Mouse (Mus musculus) lung, adult 2 months (tissue): Measurements from ENCODE around the gene Commd4. TPM values are rescaled to one million over a fixed set of nuclear protein-coding genes. Genes with fewer than 3 reads are reported as not detected.

Source experiments
- DNase-seq: peaks from one replicate; pipeline ENCODE4 v3.0.0; 2022
- H3K4me1 ChIP-seq: fragments of 200-500 bp; 2 replicates; pipeline ENCODE4 v1.6.1; 2011; ENCODE audit warnings: low read length; ENCODE audit not compliant: control insufficient read depth, insufficient read depth
- H3K4me3 ChIP-seq: fragments of 200-500 bp; replicated peaks from 2 replicates; pipeline ENCODE3; 2011; ENCODE audit warnings: low read depth, mild to moderate bottlenecking, control low read depth, low read length; ENCODE audit errors: extremely low read depth
- CTCF ChIP-seq: fragments of 200-500 bp; IDR thresholded peaks from 2 replicates; pipeline ENCODE4 v1.5.1; 2011; ENCODE audit warnings: mild to moderate bottlenecking, low read length, control low read depth; ENCODE audit not compliant: insufficient read depth
- POLR2A ChIP-seq: fragments of 200-500 bp; IDR thresholded peaks from 2 replicates; pipeline ENCODE4 v1.6.1; 2011; ENCODE audit warnings: low read depth, mild to moderate bottlenecking, control low read depth, low read length, borderline replicate concordance; ENCODE audit errors: extremely low read depth
- WGBS: fragments of 180-500 bp; shearing (Covaris S2); methylation state at CpG from one replicate; pipeline ENCODE4 v1.1.7; 2018; 5-methylcytosine and 5-hydroxymethylcytosine counted together
- polyA plus RNA-seq: library from polyadenylated mRNA; depleted of rRNA; stranded (reverse); fragments of >200 nt; gene quantifications from 2 replicates; pipeline ENCODE4 v1.2.3, GENCODE M21; 2012; rRNA removed

Gene Commd4
- polyA plus RNA-seq, 1 experiment: 137 TPM

DNA sequence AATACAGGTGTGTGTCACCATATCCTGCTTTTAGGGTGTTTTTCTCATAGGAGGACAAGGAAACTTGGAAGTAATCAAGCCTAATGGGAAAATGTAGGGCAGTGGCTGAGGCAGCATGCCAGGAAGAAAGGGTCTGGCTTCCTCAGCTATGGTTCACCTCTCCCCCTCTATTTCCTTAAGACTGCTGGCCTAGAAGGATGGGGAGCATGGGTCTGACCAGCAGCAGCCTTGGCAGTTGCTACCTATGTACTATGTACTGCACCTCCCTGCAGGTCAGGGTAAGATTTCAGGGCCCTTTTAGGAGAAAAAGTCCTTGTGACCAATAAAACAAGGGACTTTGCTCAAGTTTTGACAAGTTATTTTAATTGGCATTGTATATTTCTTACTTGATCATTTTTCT lies 28.5 kb downstream of the Commd4 start:
- no peak for DNase-seq
- H3K4me3 ChIP-seq: no peak overlapping the region
- TF ChIP-seq POLR2A (no peak), CTCF (no peak)
- peaks cover 3% of the 10 kb centered on the region; the same call in 1 of the 2 replicates for H3K4me1 ChIP-seq

DNA sequence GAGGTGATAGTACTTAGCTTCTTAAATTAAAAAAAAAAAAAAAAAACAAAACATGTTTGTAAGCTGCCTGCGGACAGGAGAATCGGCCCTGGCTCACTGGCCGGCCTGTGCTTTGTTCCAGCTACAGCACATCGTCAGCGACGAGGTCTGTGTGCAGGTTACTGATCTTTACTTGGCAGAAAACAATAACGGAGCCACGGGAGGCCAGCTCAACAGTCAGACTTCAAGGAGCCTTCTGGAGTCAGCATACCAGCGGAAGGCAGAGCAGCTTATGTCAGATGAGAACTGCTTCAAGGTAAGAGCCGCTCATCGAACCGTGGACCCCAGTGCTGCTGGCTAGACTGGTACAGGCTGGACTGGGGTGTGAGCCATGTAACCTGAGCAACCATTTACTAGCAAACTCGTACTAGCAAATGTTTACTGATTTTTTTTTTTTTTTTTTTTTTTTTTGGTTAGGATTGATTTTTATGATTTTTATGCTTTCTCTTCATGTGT lies 40.8 kb downstream of the Commd4 start:
- WGBS: 94% methylated on average over 13 of the region's 13 CpGs
- no peak for DNase-seq
- Histone ChIP-seq H3K4me3 (no peak overlapping the region), H3K4me1 (no peaks in the 10 kb centered on the region)
- TF ChIP-seq POLR2A (no peak), CTCF (no peak)

Other genes starting within 250 kb of the Commd4 start
- 22.4 and 23.6 TPM in 2 replicates for gene Snx33, start 230.0 kb downstream of the Commd4 start, polyA plus RNA-seq
- 195 and 264 TPM in 2 replicates for gene Imp3, start 220.9 kb downstream of the Commd4 start, polyA plus RNA-seq
- gene Snupn, start 207.5 kb downstream of the Commd4 start, polyA plus RNA-seq: 3.8 and 5.0 TPM in 2 replicates
- 30.3 and 35.4 TPM in 2 replicates for gene Ptpn9, start 163.4 kb downstream of the Commd4 start, polyA plus RNA-seq
- gene Sin3a, start 86.3 kb downstream of the Commd4 start, polyA plus RNA-seq: 68.4 and 82.1 TPM in 2 replicates
- 232 and 233 TPM in 2 replicates for gene Man2c1, start 27.6 kb downstream of the Commd4 start, polyA plus RNA-seq
- 10.2 and 10.4 TPM in 2 replicates for gene Neil1, start 10.0 kb downstream of the Commd4 start, polyA plus RNA-seq
- gene Trcg1, start 78.2 kb upstream of the Commd4 start, polyA plus RNA-seq: not detected in 2 replicates
- gene 1700017B05Rik, start 104.3 kb upstream of the Commd4 start, polyA plus RNA-seq: 12.1 and 12.5 TPM in 2 replicates